Mouse (Mus musculus): Measurements from ENCODE around the gene Agbl1.

GRCm38 (mm10) chr7:76282831-76283230 lies 53.1 kb downstream of the Agbl1 start:
- TF ChIP-seq EP300 (IDR thresholded peaks at IDR 0.05; ENCODE audit: insufficient read depth, low read depth, low read length) (no peak), CTCF (IDR thresholded peaks at IDR 0.05) (no peak), POLR2A (IDR thresholded peaks at IDR 0.05; ENCODE audit: insufficient read depth, low read depth, low read length) (no peak)
